Mouse (Mus musculus) heart, postnatal 0 days (tissue): Measurements from ENCODE around the gene Ubr7.

Experiments used
- CTCF ChIP-seq: IDR thresholded peaks from 2 replicates; pipeline ENCODE4 v1.5.1; 2016; ENCODE audit warnings: antibody characterized with exemption, control low read depth, low read depth
- EP300 ChIP-seq: IDR thresholded peaks from 2 replicates; pipeline ENCODE4 v1.6.1; 2016; ENCODE audit warnings: antibody characterized with exemption, low read depth

- TF ChIP-seq CTCF, result no peak
- TF ChIP-seq EP300, result no peak
These were observed 30.2 kb downstream of the Ubr7 start for GRCm38 (mm10) chr12:102787927-102788326.
